Mouse (Mus musculus): ENCODE measurements around the gene AI182371. TPM values are rescaled to one million over a fixed set of nuclear protein-coding genes. Genes with fewer than 3 reads are reported as not detected.

The AI182371 gene
- 0.20 and 0.51 TPM in 2 replicates for polyA plus RNA-seq (2014; fragmentation: Nextera tagmentation; extraction: Ambion mirVana)

GRCm38 (mm10) chr2:35101443-35101842 lies at the start of gene AI182371:
AI182371 (minus strand) TSS chr2:35101543.
- 95% methylated on average over 3 of the region's 3 CpGs for WGBS
- DNase-seq (ENCODE audit: low spot score): no peak
- Histone ChIP-seq H3K9ac (no peak within 1 kb of the TSS), H3K4me3 (replicated peaks; ENCODE audit: low read length) (no peak within 1 kb of the TSS), H3K27me3 (ENCODE audit: control insufficient read depth, insufficient read depth, low read length) (no peaks in the 10 kb centered on the region), H3K27ac (no peak within 1 kb of the TSS), H3K36me3 (replicated peaks; ENCODE audit: control insufficient read depth, insufficient read depth) (no peaks in the 10 kb centered on the region), H3K9me3 (ENCODE audit: control insufficient read depth, low read length) (no peaks in the 10 kb centered on the region), H3K4me2 (replicated peaks) (no peak within 1 kb of the TSS), H3K4me1 (replicated peaks; ENCODE audit: control insufficient read depth, insufficient read depth, low read length) (no peaks in the 10 kb centered on the region)
- ATAC-seq (ENCODE audit: low FRiP score): no peak

GRCm38 (mm10) chr2:35148806-35149205 lies 47.5 kb upstream of the AI182371 start:
- Histone ChIP-seq H3K9me3 (ENCODE audit: control insufficient read depth, low read length) (no peaks in the 10 kb centered on the region), H3K27me3 (ENCODE audit: control insufficient read depth, insufficient read depth, low read length) (no peaks in the 10 kb centered on the region), H3K4me3 (replicated peaks; ENCODE audit: low read length) (no peak overlapping the region), H3K4me1 (replicated peaks; ENCODE audit: control insufficient read depth, insufficient read depth, low read length) (no peaks in the 10 kb centered on the region), H3K27ac (no peak overlapping the region), H3K36me3 (replicated peaks; ENCODE audit: control insufficient read depth, insufficient read depth) (peaks cover 99% of the 10 kb centered on the region), H3K9ac (no peak overlapping the region), H3K4me2 (replicated peaks) (no peak overlapping the region)
- WGBS: 96% methylated on average over 10 of the region's 10 CpGs
- no peak for ATAC-seq (ENCODE audit: low FRiP score)
- DNase-seq (ENCODE audit: low spot score): no peak

- Histone ChIP-seq H3K27me3 (ENCODE audit: control insufficient read depth, insufficient read depth, low read length) (no peaks in the 10 kb centered on the region), H3K9ac (no peak overlapping the region), H3K4me2 (replicated peaks) (no peak overlapping the region), H3K9me3 (ENCODE audit: control insufficient read depth, low read length) (no peaks in the 10 kb centered on the region), H3K27ac (no peak overlapping the region), H3K4me3 (replicated peaks; ENCODE audit: low read length) (no peak overlapping the region), H3K4me1 (replicated peaks; ENCODE audit: control insufficient read depth, insufficient read depth, low read length) (no peaks in the 10 kb centered on the region), H3K36me3 (replicated peaks; ENCODE audit: control insufficient read depth, insufficient read depth) (peaks cover 86% of the 10 kb centered on the region)
- no peak for ATAC-seq (ENCODE audit: low FRiP score)
- no peak for DNase-seq (ENCODE audit: low spot score)
- WGBS: 94% methylated on average over 3 of the region's 3 CpGs
Observed at GRCm38 (mm10) chr2:35141673-35142072, 40.3 kb upstream of the AI182371 start.

GRCm38 (mm10) chr2:35138576-35138975 lies 37.2 kb upstream of the AI182371 start:
- 97% methylated on average over 1 of the region's 1 CpGs for WGBS
- H3K36me3 ChIP-seq (replicated peaks; ENCODE audit: control insufficient read depth, insufficient read depth): peaks cover 71% of the 10 kb centered on the region
- no peak for ATAC-seq (ENCODE audit: low FRiP score)

GRCm38 (mm10) chr2:35133891-35134290 lies 32.5 kb upstream of the AI182371 start:
- Histone ChIP-seq H3K27me3 (ENCODE audit: control insufficient read depth, insufficient read depth, low read length) (no peaks in the 10 kb centered on the region), H3K9ac (no peak overlapping the region), H3K36me3 (replicated peaks; ENCODE audit: control insufficient read depth, insufficient read depth) (peaks cover 44% of the 10 kb centered on the region), H3K27ac (no peak overlapping the region), H3K9me3 (ENCODE audit: control insufficient read depth, low read length) (no peaks in the 10 kb centered on the region), H3K4me1 (replicated peaks; ENCODE audit: control insufficient read depth, insufficient read depth, low read length) (no peaks in the 10 kb centered on the region; the same call in none of the 2 replicates), H3K4me3 (replicated peaks; ENCODE audit: low read length) (no peak overlapping the region), H3K4me2 (replicated peaks) (no peak overlapping the region)
- 81% methylated on average over 5 of the region's 5 CpGs for WGBS
- no peak for ATAC-seq (ENCODE audit: low FRiP score)
- no peak for DNase-seq (ENCODE audit: low spot score)

More at GRCm38 (mm10) chr2:35138576-35138975, 37.2 kb upstream of the AI182371 start:
- H3K4me1 ChIP-seq (replicated peaks; ENCODE audit: control insufficient read depth, insufficient read depth, low read length): no peaks in the 10 kb centered on the region
- H3K9ac ChIP-seq: no peak overlapping the region
- H3K4me3 ChIP-seq (replicated peaks; ENCODE audit: low read length): no peak overlapping the region
- no peak for DNase-seq (ENCODE audit: low spot score)
- H3K9me3 ChIP-seq (ENCODE audit: control insufficient read depth, low read length): no peaks in the 10 kb centered on the region
- no peaks in the 10 kb centered on the region for H3K27me3 ChIP-seq (ENCODE audit: control insufficient read depth, insufficient read depth, low read length)
- H3K4me2 ChIP-seq (replicated peaks): no peak overlapping the region
- H3K27ac ChIP-seq: no peak overlapping the region

- ATAC-seq (ENCODE audit: low FRiP score): no peak
- H3K4me3 ChIP-seq (replicated peaks; ENCODE audit: low read length): peak overlapping the region; percentile 37
- H3K27me3 ChIP-seq (ENCODE audit: control insufficient read depth, insufficient read depth, low read length): no peaks in the 10 kb centered on the region
- no peak for DNase-seq (ENCODE audit: low spot score)
- 14% methylated on average over 5 of the region's 5 CpGs for WGBS
- H3K27ac ChIP-seq: no peak overlapping the region
- peak overlapping the region; percentile 51; the same call in 1 of the 2 replicates for H3K9ac ChIP-seq
- H3K9me3 ChIP-seq (ENCODE audit: control insufficient read depth, low read length): no peaks in the 10 kb centered on the region
- peak overlapping the region; percentile 52 for H3K4me2 ChIP-seq (replicated peaks)
- H3K4me1 ChIP-seq (replicated peaks; ENCODE audit: control insufficient read depth, insufficient read depth, low read length): no peaks in the 10 kb centered on the region; the same call in none of the 2 replicates
- peaks cover 47% of the 10 kb centered on the region for H3K36me3 ChIP-seq (replicated peaks; ENCODE audit: control insufficient read depth, insufficient read depth)
Observed at GRCm38 (mm10) chr2:35132662-35133055, 31.3 kb upstream of the AI182371 start.

- H3K4me3 ChIP-seq (replicated peaks; ENCODE audit: low read length): peak overlapping the region; percentile 37
- H3K4me1 ChIP-seq (replicated peaks; ENCODE audit: control insufficient read depth, insufficient read depth, low read length): no peaks in the 10 kb centered on the region; the same call in none of the 2 replicates
- H3K9me3 ChIP-seq (ENCODE audit: control insufficient read depth, low read length): no peaks in the 10 kb centered on the region
- WGBS: under 1% methylated on average over 21 of the region's 21 CpGs
- 0 out of 2 replicates have a peak overlapping the region, but pooled peaks have one; percentile 38 for H3K27ac ChIP-seq
- peak; percentile 91 for DNase-seq (ENCODE audit: low spot score)
- peak overlapping the region; percentile 52 for H3K4me2 ChIP-seq (replicated peaks)
- H3K27me3 ChIP-seq (ENCODE audit: control insufficient read depth, insufficient read depth, low read length): no peaks in the 10 kb centered on the region
- H3K9ac ChIP-seq: peak overlapping the region; percentile 51; the same call in 1 of the 2 replicates
- ATAC-seq (ENCODE audit: low FRiP score): peak; percentile 97
- H3K36me3 ChIP-seq (replicated peaks; ENCODE audit: control insufficient read depth, insufficient read depth): peaks cover 47% of the 10 kb centered on the region
Observed at GRCm38 (mm10) chr2:35131991-35132661, 30.8 kb upstream of the AI182371 start.

- ATAC-seq (ENCODE audit: low FRiP score) (no peak), DNase-seq (ENCODE audit: low spot score) (no peak)
- Histone ChIP-seq H3K36me3 (replicated peaks; ENCODE audit: control insufficient read depth, insufficient read depth) (peaks cover 41% of the 10 kb centered on the region), H3K4me2 (replicated peaks) (peak overlapping the region; percentile 52), H3K9me3 (ENCODE audit: control insufficient read depth, low read length) (no peaks in the 10 kb centered on the region), H3K9ac (no peak overlapping the region), H3K4me3 (replicated peaks; ENCODE audit: low read length) (peak overlapping the region; percentile 37; the same call in 1 of the 2 replicates), H3K27ac (no peak overlapping the region), H3K27me3 (ENCODE audit: control insufficient read depth, insufficient read depth, low read length) (no peaks in the 10 kb centered on the region), H3K4me1 (replicated peaks; ENCODE audit: control insufficient read depth, insufficient read depth, low read length) (no peaks in the 10 kb centered on the region; the same call in none of the 2 replicates)
Observed at GRCm38 (mm10) chr2:35131491-35131890, 30.1 kb upstream of the AI182371 start.

GRCm38 (mm10) chr2:35124716-35125115 lies 23.4 kb upstream of the AI182371 start:
- no peaks in the 10 kb centered on the region for H3K27me3 ChIP-seq (ENCODE audit: control insufficient read depth, insufficient read depth, low read length)
- H3K9me3 ChIP-seq (ENCODE audit: control insufficient read depth, low read length): no peaks in the 10 kb centered on the region
- peaks cover 43% of the 10 kb centered on the region for H3K36me3 ChIP-seq (replicated peaks; ENCODE audit: control insufficient read depth, insufficient read depth)
- H3K9ac ChIP-seq: no peak overlapping the region
- no peak overlapping the region for H3K4me2 ChIP-seq (replicated peaks)
- H3K4me1 ChIP-seq (replicated peaks; ENCODE audit: control insufficient read depth, insufficient read depth, low read length): no peaks in the 10 kb centered on the region
- ATAC-seq (ENCODE audit: low FRiP score): no peak
- 72% methylated on average over 7 of the region's 7 CpGs for WGBS
- no peak overlapping the region for H3K4me3 ChIP-seq (replicated peaks; ENCODE audit: low read length)
- H3K27ac ChIP-seq: no peak overlapping the region
- DNase-seq (ENCODE audit: low spot score): no peak

Measured in hindbrain, embryonic 14.5 days (tissue).